Mouse (Mus musculus): ENCODE measurements around the gene Mcts1.

The Mcts1 gene

DNA sequence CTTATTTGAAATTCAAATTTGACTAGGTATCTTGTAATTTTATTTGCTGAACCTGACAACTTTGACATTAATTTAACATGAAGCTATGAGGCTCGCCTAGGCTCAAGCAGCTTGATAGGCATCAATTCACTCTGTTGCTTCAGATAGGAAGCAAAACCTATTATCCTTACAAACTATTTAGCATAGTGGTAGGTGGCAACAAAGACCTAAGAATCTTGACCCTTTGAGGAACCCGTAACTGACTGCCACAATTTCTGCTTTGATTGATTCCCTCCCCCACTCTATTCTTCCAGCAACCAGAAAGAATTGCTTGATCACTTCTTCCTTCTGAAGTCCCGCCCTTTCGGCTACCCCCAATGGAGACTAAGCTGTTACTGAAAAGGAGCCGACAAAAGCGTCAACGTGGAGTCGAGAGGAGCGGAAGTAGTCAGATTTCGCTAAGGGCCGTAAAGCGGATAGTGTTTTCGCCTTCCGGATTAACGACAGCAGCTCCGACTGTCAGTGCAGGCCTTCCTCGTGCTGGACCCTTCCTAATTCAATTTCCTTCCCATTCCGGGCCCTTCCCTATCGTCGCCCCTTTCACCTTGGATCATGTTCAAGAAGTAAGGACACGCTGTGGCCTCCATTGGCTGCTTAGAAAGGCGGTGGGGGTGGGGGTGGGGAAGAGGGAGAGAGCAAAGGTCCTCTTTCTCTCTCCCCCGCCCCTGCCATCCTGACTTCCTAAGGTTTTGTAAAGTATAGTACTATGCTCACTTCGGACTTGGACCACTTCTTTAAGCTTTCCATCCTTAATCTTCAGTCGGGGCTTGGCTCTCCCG, at the start of gene Mcts1:
Mcts1 (plus strand) TSS at position 402 of the 818 bp plus-strand sequence.
- peak; percentile 78 for DNase-seq (ENCODE audit: low read depth, low spot score)

DNA sequence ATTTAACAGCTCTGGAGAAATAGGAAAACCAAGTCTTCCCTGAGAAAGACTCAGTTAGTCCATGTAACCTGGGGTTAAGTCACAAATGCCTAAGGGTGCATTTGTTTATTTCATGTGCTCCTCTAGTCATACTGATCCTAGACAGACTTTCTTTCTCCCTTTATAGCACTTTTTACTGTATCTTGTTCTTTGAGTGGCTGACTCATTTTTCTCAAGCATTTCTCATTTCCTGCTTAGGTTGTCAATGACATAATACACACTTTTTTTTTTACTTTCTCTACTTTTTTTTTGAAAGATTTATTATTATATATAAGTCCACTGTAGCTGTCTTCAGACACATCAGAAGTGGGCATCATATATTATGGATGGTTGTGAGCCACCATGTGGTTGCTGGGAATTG, 47.1 kb upstream of the Mcts1 start:
- DNase-seq (ENCODE audit: low read depth, low spot score), result no peak

DNA sequence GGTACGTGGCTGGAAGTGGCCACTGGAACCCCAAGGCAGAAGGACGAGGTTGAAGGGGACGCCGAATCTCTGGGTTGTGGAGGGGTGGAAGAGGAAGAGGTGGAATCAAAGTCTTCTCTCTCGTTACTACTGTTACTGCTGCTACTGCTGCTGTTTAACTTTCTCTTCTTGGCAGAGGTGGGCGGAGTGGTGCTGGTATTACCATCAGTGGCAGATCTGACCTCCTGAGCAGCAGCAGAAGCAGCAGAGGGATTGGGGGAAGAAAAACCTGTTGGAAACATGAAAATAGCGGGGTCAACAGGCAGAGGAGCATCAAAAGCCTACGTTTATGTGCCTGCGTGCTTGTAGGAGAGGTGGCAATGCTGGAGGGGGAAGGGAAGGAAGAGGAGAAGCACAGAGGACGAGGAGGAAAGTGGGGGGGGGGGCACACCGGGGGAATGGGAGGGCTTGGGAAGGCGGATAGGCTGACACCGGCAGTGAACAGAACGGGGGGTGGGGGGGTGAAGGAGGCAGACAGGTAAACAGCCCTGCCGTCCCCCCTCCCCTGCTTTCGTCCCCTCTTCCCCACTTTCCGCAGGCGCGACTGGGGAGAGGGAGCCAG, 36.3 kb upstream of the Mcts1 start:
- DNase-seq (ENCODE audit: low read depth, low spot score), result peak; percentile 2

DNA sequence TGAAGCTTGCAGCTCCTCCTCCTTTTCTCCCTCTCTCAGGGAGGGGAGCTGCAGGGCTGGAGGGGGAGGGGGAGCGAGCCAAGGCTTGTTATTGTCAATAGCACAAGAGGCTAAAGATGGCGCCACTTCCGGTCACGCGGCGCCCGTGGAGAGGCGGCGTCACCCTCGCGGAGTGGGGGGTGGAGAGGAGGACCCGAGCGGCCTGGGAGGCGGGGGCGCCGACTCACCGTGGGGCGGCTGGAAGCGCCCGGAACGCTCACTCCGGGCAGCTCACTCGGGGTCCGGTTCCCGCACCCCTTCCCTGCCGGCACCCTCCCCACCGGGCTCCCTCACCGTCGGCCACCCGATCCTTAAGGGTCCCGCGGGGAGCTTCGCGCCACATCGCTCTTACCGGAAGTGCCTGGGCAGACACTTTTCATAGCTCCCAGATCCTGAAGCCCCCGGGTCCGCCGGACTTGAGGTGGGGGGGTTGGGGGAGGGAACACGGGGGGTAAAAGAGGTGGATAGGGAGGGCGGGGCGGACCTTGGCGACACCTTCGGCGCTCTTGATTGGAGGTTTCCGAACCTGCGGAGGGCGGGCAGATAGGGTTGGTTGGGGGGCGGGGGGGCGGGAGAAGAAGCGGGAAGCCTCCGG, 35.7 kb upstream of the Mcts1 start:
- peak; percentile 83 for DNase-seq (ENCODE audit: low read depth, low spot score)

DNA sequence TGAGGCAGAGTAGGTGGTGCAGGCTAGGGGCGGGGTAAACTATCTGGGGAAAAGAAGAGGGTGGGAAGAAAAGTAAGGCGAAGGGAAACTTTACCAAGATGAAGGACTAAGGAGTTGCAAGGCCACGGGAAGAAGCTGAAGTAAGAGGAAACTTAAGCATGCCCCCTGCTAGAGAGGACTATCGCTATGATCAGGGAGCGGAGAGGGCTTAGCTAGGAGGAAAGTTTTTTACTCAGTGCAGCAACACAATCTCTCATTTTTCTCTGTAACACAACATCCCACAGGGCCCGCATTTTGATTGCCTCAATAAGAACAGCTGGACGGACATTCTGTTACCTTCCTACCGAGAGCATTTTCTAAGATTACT, 35.2 kb upstream of the Mcts1 start:
- DNase-seq (ENCODE audit: low read depth, low spot score), result no peak

DNA sequence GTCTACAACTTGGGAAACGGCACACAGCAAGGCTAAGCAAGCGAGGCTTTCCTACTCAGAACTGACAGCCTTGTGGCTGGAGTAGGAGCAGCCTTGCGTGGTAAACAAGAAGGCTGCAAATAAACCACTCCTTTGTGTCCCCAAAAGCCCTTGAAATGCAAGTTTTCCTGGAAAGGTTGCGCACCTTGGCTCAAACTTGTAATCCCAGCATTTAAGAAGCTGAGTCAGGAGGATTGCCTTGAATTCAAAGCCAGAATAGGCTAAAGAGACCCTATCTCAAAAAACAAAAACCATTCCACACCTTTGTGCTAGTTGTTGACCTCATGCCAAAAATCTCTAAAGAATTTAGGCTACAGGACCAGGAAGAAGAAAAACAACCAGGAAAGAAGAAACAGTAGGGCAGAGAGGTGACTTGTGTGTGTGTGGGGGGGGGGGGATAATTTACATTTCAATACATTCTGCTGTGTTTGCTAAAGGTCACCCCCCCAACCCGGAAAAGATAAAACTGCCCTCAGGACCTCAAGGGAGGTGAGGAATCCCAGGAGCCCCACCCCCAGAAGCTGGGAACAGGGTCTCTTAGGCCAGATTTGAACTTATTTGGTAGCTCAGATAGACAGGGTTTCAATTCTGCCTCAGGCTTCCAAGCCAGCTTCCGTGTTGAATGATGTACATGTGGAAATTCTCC, 33.7 kb upstream of the Mcts1 start:
- no peak for DNase-seq (ENCODE audit: low read depth, low spot score)

DNA sequence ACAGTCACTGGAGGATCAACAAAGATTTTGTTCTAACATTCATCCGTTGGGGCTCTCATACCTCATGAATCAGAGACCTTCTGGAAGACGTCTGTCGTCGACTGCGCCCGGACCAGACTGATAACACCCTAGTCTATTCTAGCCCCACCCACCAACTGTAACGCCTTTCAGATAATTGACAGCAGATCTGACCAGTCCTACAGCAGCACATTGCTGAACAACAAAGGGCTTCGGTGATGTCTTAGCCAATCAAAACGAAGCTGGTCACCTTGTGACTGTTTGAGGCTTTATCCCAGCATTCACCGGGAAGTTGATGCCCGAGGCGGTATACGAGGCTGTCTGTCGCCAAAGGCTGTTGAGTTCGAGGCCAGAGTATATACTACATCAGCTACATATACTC, 24.3 kb upstream of the Mcts1 start, which contains the start of gene Cul4b:
Cul4b (minus strand) TSS at position 119 of the 400 bp plus-strand sequence.
- DNase-seq (ENCODE audit: low read depth, low spot score), result no peak

DNA sequence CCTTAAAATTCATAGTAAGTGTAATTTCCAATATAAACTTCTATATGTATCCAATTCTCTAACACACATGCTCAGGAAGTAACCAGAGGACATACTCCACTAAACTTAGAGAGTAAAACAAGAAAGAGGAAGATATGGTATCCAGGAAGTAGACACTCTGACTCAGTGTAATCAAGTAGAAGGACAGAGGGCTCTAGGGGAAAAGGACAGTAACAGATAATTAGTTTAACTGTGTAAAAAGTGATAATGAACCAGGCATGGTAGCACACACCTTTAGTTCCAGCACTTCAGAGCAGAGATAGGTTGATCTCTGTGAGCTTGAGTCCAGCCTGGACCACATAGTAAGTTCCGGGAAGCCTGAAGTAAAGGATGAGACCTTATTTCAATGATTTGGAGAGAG, 19.2 kb upstream of the Mcts1 start:
- no peak for DNase-seq (ENCODE audit: low read depth, low spot score)

DNA sequence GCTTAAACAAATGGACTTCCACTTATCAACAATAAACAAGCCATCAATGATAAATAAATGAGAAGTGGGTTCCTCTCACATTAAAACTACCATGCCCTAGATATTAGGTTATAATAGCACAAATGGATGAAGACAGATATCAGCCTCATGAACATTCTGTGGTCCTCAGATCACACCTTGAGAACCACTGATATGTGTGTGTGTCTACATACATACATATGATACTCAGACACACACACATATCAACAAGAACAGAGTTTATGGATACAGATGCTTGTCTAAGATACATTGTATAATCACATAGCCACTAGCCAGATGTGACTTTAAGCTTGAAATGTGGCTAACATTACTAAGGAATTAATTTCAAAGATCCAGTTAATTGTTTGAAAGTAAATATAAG, 17.1 kb upstream of the Mcts1 start:
- no peak for DNase-seq (ENCODE audit: low read depth, low spot score)

DNA sequence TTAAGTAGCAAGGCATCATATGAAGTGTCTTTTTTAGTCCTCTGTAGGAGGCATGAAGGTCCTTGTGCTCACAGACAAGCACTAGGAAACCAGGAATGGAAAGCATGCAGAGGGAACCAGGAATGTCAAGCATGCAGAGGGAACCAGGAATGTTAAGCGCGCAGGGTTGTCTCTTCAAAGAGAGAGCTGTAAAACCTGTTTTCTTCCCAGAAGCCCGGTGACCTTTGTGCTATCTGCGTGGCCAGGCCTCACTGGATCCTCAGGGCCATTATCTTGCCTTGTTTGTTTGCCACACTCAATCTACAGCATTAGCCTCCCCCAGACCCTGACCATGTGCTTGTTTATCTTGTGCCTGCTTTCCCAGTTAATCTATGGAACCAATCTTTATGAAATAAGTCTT, 10.6 kb upstream of the Mcts1 start:
- DNase-seq (ENCODE audit: low read depth, low spot score), result no peak

DNA sequence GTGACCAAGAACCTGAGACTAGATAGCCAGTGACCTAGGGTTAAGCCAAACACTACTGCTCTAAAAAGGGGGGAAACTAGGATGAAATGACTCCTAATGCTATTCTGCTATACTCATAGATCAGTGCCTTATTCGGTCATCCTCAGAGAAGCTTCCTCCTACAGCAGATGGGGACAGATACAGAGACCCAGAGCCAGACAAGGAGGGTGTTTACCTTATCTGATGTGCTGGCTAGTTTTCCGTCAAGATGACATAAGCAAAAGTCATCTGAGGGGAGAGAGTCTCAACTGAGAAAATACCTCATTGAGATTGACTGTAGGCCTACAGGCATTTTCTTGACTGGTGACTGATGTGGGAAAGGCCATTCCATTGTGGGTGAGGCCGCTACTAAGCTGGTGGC, 8.6 kb upstream of the Mcts1 start:
- DNase-seq (ENCODE audit: low read depth, low spot score), result no peak

DNA sequence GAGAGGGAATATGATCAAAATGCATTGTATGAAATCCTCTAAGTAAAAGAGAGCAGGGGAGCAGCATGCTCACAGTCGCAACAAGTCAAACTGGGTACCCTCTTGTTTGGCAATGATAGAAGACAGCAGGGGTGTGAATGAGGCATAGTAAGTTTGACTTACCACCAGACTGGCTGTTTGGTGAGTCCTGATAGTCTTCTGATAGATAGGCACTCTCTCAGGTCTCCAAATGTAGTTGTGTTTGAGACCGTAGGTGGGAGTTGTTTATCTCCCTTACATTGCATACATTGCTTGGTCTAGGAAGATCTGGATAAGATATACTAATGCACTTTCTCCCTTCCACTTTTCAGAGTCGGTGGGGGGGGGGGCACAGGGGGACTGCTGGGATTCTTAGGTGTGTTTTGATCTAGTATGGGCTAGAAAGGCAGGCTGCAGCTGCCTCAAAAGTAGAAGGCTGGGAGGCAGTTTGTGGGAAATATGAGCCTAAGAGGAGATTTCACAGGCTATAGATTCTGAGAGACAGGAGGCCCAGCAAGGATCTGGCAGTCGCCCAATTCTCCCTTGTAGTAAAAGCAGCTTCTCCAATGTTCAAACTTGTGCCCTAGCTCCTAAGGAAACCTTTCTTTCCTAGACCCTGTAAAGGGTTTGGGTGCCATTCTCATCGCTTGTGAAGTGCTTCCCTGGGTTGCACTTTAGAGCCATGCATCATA, 7.0 kb upstream of the Mcts1 start:
- no peak for DNase-seq (ENCODE audit: low read depth, low spot score)

DNA sequence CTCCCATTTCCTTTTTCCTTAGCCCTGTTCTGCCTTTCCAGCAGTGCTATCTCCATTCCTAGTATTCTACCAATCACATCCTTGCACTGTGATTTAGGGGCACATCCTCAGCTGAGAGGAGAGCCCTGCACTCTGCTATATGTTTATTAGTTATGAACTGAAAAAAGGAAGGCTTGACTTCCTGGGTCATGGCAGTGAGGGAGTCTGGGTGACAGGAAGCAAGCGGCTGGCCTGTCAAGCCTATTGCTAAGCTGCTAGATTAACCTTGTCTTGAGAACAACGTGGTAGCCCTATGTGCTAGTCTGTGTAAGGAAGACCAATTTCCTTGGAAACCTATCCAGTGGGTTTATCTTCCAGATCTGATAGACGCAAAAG, 604 bp downstream of the Mcts1 start:
- DNase-seq (ENCODE audit: low read depth, low spot score), result peak; percentile 9

DNA sequence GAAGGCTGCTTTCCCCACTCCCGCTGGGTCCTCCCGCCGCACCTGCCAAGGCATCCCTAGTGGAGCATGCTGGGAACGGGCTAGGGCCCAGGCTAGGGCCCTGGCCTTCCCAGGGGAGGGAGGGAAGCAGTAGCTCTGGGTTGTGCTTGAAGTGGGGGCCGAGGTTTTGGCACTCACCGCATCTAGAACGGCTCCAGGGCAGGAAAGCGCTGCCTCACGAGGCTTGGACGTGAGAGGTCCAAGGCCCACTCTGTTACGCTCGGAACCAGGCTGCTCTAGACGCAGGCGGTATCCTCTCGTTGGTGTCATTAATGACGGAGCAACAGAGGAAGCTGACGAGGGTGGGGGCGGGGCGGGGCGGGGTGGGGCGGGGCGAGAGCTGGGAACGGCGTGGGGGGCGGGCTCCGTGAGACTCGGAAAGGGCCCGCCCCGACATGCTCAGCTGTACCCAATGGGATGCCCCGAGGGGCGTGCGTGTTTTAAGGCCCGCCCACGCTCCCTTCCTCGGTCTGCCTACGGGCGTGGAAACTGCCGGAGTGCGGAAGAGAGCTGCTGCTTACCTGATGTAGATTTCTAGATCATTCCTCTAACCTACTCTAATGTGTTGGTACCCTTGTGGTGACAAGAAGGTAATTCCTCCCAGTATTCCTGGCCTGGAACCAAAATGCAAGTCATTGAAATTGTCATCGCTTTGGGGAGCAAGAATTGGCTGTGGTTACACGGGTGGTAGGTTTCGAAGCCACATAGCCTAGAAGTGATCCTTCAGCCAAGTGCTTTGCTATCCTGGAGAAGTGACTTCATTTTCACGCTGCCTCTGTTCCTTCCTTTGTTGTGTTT, 34.6 kb downstream of the Mcts1 start, which contains the start of gene C1galt1c1:
C1galt1c1 (minus strand) TSS at position 287 of the 837 bp plus-strand sequence.
- DNase-seq (ENCODE audit: low read depth, low spot score), result peak; percentile 85

DNA sequence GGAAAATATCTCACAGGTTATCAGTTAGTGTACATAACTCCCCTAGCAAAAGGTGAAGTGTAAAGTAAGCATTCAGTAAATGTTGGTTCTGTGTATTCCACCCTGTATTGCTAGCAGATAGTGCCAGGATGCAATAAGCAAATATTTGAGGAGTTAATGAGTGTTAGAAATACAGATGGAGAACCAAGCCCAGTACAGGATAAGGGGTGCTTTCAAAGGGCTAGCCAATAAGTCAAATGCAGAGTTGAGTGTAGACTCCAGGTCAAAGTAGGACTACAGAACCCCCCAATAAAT, 35.2 kb downstream of the Mcts1 start:
- DNase-seq (ENCODE audit: low read depth, low spot score), result no peak

DNA sequence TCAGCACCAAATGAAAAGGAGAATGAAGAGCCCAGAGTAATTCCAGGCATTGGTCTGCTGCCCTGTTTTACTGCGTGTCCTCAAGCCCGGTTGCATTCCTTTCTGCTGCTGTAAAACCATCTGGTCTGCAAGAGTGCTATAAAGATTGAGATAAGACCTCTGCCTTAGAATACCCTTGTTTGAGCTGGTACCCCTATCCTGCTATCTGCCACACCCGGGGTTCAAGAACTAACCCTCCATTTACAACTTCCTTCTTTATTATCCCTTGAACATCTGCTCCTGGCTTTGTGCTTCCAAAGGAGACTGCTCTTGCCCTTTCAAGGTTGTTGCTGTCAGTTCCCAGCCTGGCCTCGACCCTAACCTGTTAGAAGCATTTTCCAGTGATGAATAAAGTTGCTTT, 41.1 kb downstream of the Mcts1 start:
- DNase-seq (ENCODE audit: low read depth, low spot score), result no peak

DNA sequence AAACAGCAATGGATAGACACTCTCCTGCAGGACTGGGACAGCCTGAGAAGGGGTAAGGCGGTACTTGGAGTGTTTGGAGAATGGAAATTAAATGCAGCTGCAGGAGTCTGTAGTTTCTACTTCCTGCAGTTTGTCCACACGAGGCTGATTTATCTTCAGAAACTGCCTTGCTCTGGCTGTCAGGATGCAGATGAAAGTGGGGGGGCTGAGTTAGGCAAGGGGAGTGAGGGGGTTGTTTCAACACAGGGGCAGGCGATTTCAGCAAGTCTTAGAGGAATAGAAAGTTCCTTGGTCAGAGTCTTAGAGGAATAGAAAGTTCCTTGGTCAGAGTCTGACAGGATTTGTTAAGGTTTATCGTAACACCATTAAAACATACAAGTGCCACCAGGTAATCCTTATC, 41.8 kb downstream of the Mcts1 start:
- DNase-seq (ENCODE audit: low read depth, low spot score), result no peak

DNA sequence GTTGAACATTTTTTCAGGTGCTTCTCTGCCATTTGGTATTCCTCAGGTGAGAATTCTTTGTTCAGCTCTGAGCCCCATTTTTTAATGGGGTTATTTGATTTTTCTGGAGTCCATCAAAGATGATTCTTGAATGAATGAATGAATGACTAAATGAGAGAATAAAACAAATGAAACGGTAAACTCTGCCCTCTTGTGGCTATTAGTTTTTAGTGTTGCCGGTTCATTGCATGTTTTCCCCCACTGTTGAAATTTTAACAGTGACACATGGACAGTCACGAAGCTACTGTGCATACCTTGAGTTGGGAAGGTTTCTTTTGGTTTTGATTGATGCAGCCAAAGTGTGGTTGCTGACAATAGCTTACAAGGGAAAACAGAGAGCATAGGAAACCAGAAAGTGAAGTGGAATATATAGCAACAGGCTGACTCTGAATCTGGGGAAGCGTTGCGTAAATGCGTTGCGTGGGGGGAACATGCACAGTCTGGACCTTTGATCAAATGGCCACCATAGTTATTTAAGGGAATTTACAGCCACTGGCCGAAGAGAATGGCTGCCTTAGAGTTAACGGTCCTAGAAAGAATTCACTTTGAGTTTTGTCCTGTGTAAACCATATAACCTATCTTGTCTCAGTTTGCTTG, 50.1 kb downstream of the Mcts1 start:
- DNase-seq (ENCODE audit: low read depth, low spot score), result no peak

DNA sequence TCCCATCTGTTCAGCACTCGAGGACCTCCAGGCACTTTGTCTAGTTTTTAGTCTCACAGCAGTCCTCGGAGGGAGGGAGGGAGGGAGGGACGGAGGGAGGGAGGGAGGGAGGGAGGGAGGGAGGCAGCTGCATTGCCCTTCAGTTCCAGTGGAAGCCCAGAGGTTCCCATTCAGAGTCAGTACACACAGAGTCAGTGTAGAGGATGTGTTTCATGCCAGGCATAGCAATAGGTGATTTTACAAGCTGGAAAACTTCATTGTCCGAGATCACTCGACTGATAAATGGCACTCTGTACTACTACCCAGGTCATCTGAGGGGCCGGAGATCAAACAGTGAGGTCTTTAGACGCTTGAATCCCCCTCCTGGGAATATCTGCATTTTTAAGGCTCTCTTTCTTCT, 50.8 kb downstream of the Mcts1 start:
- no peak for DNase-seq (ENCODE audit: low read depth, low spot score)

DNA sequence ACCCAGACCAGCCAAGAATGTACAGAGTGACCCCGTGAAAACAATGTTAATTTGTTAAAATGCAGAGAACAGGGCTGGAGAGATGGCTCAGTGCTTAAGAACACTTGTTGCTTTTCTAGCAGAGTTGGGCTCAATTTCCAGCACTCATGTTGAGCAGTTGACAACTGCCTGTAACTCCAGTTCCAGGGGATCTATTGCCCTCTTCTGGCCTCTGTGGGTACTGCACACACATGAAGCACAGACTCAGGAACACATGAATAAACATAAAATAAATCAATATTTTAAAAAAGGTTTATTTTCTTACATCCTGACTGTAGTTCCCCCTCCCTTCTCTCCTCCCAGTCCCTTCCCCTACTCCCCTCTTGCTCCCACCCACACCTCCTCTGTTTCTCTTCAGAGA, 52.8 kb downstream of the Mcts1 start:
- no peak for DNase-seq (ENCODE audit: low read depth, low spot score)

DNA sequence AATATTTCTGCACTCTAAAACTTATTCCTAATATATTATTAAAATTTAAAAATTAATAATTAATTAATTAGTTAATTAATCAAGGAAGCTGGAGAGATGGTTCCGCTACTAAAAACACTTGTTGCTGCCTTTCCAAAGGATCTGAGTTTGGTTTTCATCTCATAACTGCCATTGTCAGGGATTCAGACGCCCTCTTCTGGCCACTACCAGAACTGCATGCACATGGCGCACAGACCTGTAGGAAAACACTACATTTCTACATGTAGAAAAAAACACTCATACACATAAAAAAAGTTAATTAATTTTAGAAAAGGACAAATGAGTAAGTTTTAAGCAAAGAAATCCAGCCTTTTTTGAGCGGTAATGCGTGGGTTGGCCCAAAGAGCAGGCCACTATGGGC, 54.3 kb downstream of the Mcts1 start:
- no peak for DNase-seq (ENCODE audit: low read depth, low spot score)

Data from skeletal muscle tissue, adult 2 months (tissue).